In the genomic region with DNA sequence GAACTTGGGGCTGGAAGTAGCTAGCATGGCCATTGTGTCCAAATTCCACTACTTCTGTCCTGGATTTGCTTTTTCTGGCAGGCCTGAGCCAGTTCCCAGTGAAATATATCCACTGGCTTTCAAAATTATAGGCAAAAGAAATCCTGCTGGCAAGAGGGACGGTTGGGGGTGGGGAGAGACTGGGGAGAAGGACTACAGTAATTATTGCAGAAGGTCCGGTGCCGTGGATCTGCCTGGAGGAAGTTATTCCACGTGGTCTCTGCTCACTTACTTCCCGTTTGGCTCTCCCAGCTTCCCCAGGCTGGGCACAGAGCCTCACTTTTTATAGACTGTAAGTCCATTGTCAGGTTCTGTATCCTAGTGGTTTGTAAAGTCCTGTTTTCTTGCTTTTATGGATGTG, we compare ENCODE assay signal across 10 mouse cellular contexts.
A peak's percentile ranks its signal among the peaks of the same experiment; 100 is the strongest.
DNase-seq lines count a peak whose midpoint lies in the region; ATAC-seq lines count a peak whose summit lies in the region.
"Had no signal": no experiment of that assay in that cellular context is flagged by ENCODE, and none has a peak within 500 bp of the region (broad histone marks: within the 10 kb centered on the region; RNA-seq: fewer than 3 reads in every experiment).

No protein-coding gene starts in this region.

- H3K9me3 ChIP-seq in heart, embryonic 11.5 days (replicated peaks; ENCODE audit: control insufficient read depth, low read length) = no peaks in the 10 kb centered on the region

- H3K9ac ChIP-seq in heart, embryonic 11.5 days (ENCODE audit: low read depth, low read length) = no peak overlapping the region

- H3K36me3 ChIP-seq in heart, embryonic 11.5 days (ENCODE audit: control insufficient read depth, insufficient read depth, low read length) = no peaks in the 10 kb centered on the region

- DNase-seq in heart, adult 9 months (ENCODE audit: low spot score in 2 of 2) = peak; percentile 54 to 67
- peak; percentile 70 for DNase-seq in gastrocnemius, postnatal 10 days
- peak; percentile 78 for DNase-seq in kidney, postnatal 14 days
- DNase-seq in ovary, postnatal 36 days (ENCODE audit: low spot score) = peak; percentile 54
- no peak for DNase-seq in B cell, adult 2 months
- DNase-seq: midbrain, embryonic 14.5 days; right cerebral cortex, adult 18-20 months had no signal

- WGBS in heart, embryonic 11.5 days (ENCODE audit: insufficient replicate concordance) = 70% methylated on average over 5 of the region's 5 CpGs

- ATAC-seq in heart, embryonic 11.5 days (replicated peaks; ENCODE audit: insufficient number of reproducible peaks, low FRiP score, low TSS enrichment) = no peak
- no peak for ATAC-seq in frontal cortex, adult (ENCODE audit: low TSS enrichment)
- no peak for ATAC-seq in inflammation-experienced regulatory T-cells, adult 6 months

- peaks cover 19% of the 10 kb centered on the region for H3K4me1 ChIP-seq in heart, embryonic 11.5 days (ENCODE audit: control insufficient read depth, insufficient read depth, low read length)

- no peak overlapping the region for H3K4me2 ChIP-seq in heart, embryonic 11.5 days

- no peak overlapping the region for H3K27ac ChIP-seq in heart, embryonic 11.5 days (ENCODE audit: low read depth, low read length)

- H3K27me3 ChIP-seq in heart, embryonic 11.5 days (ENCODE audit: control insufficient read depth, insufficient read depth, low read length) = no peaks in the 10 kb centered on the region

- no peak overlapping the region for H3K4me3 ChIP-seq in heart, embryonic 11.5 days (ENCODE audit: low read depth, low read length)

Comparison
In these comparisons a context has a peak if more than half of its experiments do, and no peak if none do; other contexts are left out.
1. DNase-seq: peak in heart, adult 9 months (2 of 2), gastrocnemius, postnatal 10 days (single experiment), kidney, postnatal 14 days (single experiment) and ovary, postnatal 36 days (single experiment); none in B cell, adult 2 months (0 of 2).